Mouse (Mus musculus) midbrain, embryonic 13.5 days (tissue): ENCODE measurements around the gene Ttc24. TPM values are rescaled to one million over a fixed set of nuclear protein-coding genes. Genes with fewer than 3 reads are reported as not detected.

Source experiments
- ATAC-seq: fragments of 200-750 bp; cut with Nextera tagmentation; 2 replicates; pipeline ENCODE4 v1.8.0; 2017; ENCODE audit warnings: mild to moderate bottlenecking, moderate TSS enrichment, moderate library complexity
- H3K27ac ChIP-seq: fragments of 300-500 bp; sonication (generic); 2 replicates; pipeline ENCODE4 v1.5.1; 2015; ENCODE audit warnings: inconsistent platforms, mild to moderate bottlenecking, moderate library complexity
- H3K27me3 ChIP-seq: fragments of 300-500 bp; sonication (generic); 2 replicates; pipeline ENCODE4 v1.6.1; 2015; ENCODE audit warnings: mild to moderate bottlenecking, inconsistent platforms
- H3K36me3 ChIP-seq: fragments of 300-500 bp; sonication (generic); 2 replicates; pipeline ENCODE4 v1.6.1; 2015; ENCODE audit warnings: mild to moderate bottlenecking, inconsistent platforms
- H3K4me1 ChIP-seq: fragments of 300-500 bp; sonication (generic); replicated peaks from 2 replicates; pipeline ENCODE4 v1.6.1; 2015; ENCODE audit warnings: inconsistent platforms
- H3K4me2 ChIP-seq: fragments of 300-500 bp; sonication (generic); replicated peaks from 2 replicates; pipeline ENCODE4 v1.6.1; 2015; ENCODE audit warnings: moderate library complexity, mild to moderate bottlenecking, inconsistent platforms
- H3K4me3 ChIP-seq: fragments of 300-500 bp; sonication (generic); replicated peaks from 2 replicates; pipeline ENCODE4 v1.5.1; 2015; ENCODE audit warnings: mild to moderate bottlenecking, inconsistent platforms
- H3K9ac ChIP-seq: fragments of 300-500 bp; sonication (generic); replicated peaks from 2 replicates; pipeline ENCODE4 v1.6.1; 2015; ENCODE audit warnings: mild to moderate bottlenecking, inconsistent platforms
- H3K9me3 ChIP-seq: fragments of 300-500 bp; sonication (generic); 2 replicates; pipeline ENCODE4 v1.6.1; 2016; ENCODE audit warnings: mild to moderate bottlenecking, inconsistent platforms
- WGBS: fragments of 180-500 bp; shearing (Covaris S2); methylation state at CpG from one replicate; pipeline ENCODE4 v1.1.7; 2015; 5-methylcytosine and 5-hydroxymethylcytosine counted together
- polyA plus RNA-seq: library from polyadenylated mRNA; unstranded; fragments of >200 nt; fragmentation: Nextera tagmentation; extraction: Ambion mirVana; gene quantifications from 2 replicates; pipeline ENCODE4 v1.2.1, GENCODE M21; 2015

Gene Ttc24
- not detected in 2 replicates for polyA plus RNA-seq

DNA sequence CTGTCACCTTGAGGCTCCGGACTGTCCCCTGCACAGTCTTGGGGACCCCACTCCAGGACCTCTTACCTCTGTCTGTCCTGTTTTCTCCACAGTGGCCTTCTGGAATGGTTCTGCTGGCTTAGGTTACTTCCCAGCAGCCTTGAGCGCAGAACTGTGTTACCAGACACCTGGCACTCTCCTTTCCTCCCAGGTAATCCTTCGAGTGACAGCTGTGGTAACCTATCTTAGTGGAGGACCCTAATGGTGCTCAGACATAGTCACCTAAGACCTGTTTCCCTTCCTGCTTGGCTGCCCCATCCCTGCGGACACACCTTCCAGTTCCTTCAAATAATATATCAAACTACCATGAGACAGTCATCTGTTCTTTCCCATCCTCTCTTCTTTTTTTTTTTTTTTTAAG, at the start of gene Ttc24:
TSS of gene Ttc24 (minus strand) at position 101 of the 400 bp plus-strand sequence.
- Histone ChIP-seq H3K4me2 (no peak within 1 kb of the TSS), H3K27ac (no peak within 1 kb of the TSS), H3K4me3 (no peak within 1 kb of the TSS), H3K9ac (no peak within 1 kb of the TSS), H3K4me1 (peaks cover 13% of the 10 kb centered on the region), H3K36me3 (no peaks in the 10 kb centered on the region), H3K27me3 (0 out of 2 replicates have a peak, but pooled peaks cover 2% of the 10 kb centered on the region), H3K9me3 (no peaks in the 10 kb centered on the region)
- no peak for ATAC-seq
- WGBS = 86% methylated on average over 4 of the region's 4 CpGs

DNA sequence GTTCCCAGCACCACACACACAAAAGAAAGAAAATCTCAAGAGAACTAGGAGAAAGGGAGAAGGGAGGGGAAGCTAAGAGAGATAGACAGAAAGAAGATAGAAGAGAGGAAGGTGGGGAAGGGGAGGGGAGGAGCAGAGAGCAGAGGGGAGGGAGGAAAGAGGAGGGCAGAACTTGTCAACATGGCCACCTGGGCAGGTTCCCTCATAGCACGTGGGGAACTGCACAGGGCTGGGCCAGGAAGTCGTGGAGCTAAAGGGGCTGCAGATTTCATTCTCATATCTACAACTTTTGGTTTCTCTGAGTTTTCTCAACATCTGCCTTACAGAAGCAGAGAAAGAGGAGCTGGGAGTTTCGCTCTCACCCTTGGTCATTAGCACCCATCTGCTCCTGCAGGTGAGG, 49.5 kb upstream of the Ttc24 start:
- no peak overlapping the region for H3K4me3 ChIP-seq
- H3K4me2 ChIP-seq = no peak overlapping the region
- no peak overlapping the region for H3K9ac ChIP-seq
- no peaks in the 10 kb centered on the region for H3K4me1 ChIP-seq
- H3K27me3 ChIP-seq = no peaks in the 10 kb centered on the region
- no peaks in the 10 kb centered on the region for H3K36me3 ChIP-seq
- no peak for ATAC-seq
- no peak overlapping the region for H3K27ac ChIP-seq
- no peaks in the 10 kb centered on the region for H3K9me3 ChIP-seq
- 74% methylated on average over 3 of the region's 3 CpGs for WGBS

DNA sequence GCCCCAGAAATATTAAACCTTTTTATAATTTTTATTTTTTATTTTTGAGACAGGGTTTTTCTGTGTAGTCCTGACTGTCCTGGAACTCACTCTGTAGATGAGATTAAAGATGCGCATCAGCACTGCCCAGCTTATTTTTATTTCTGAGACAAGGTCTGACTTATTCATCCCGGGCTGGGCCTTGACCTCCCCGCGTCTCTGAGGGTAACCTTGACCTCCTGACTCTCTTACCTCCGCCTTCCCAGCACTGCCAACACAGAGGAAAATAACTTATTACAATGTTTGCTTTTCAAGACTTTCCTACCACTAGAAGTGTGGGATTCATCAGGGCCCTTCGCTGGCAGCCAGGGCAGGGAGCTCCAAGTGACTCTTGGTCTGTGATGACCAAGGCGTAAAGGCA, 48.1 kb upstream of the Ttc24 start:
- Histone ChIP-seq H3K4me2 (no peak overlapping the region), H3K27ac (no peak overlapping the region), H3K36me3 (no peaks in the 10 kb centered on the region), H3K27me3 (no peaks in the 10 kb centered on the region), H3K9ac (no peak overlapping the region), H3K4me3 (no peak overlapping the region), H3K4me1 (no peaks in the 10 kb centered on the region), H3K9me3 (no peaks in the 10 kb centered on the region)
- ATAC-seq = no peak
- 91% methylated on average over 7 of the region's 7 CpGs for WGBS

DNA sequence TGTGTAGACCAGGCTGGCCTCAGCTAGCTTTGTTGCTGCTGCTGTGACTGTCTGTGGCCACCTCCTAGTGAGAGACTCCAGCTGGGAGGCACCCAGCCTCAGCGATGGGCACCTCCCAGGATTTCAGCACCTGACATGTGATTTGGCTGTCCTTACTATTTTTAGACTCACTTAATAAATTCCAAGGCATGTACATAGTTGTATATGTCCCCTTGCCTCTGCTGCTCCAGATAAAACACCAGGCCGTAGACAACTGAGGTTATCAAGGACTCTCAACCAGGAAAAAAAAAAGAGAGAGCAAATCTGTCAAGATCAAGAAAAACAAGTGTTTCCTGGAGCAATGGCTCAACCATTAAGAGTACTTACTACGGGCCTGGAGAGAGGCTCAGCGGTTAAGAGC, 47.1 kb upstream of the Ttc24 start:
- Histone ChIP-seq H3K36me3 (0 out of 2 replicates have a peak, but pooled peaks cover 1% of the 10 kb centered on the region), H3K27ac (no peak overlapping the region), H3K9ac (no peak overlapping the region), H3K4me1 (no peaks in the 10 kb centered on the region), H3K4me2 (no peak overlapping the region), H3K4me3 (no peak overlapping the region), H3K27me3 (no peaks in the 10 kb centered on the region), H3K9me3 (no peaks in the 10 kb centered on the region)
- no peak for ATAC-seq
- WGBS = 81% methylated on average over 4 of the region's 4 CpGs

DNA sequence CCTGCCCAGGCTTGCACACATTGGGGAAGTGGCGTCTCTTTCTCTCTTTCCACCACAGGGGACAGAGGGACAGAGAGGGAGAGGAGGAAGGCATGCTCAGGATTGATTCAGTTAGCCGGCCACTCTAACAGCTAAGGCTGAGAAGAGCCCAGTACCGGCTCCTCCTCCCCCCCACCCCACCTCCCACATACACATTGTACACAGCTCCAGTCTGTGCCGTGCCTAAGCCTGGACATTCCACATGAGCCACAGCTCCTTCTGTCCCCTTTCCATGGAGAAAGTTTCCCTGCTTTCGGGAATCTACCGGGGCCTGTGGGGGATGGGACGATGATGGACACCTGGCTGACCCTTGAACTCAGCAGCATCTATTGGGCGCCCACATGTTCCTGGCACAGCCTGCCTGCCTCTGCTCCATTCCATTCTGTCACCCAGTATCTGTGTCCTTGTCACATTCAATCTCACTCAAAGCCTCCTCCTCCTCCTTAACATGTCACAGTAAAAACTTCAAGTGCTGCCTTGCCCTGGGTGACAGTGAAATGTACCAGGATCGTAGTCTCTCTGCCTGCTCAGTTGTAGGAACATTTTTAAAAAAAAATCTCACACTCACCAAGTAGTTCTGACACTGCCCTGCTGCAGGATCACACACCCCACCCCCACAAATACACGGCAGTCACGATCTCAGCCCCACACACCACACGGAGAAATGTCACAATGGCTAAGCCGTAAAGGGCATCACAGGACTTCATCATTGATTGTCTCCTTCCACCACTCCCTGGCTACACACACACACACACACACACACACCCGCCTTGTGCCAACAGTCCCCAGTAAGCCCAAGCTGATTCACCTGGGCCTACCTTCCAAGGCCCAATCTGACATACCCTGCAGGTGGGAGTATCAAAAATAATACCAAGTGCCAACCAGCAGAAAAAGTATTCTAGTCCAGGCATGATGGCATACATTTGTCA, 43.3 kb upstream of the Ttc24 start:
- ATAC-seq = no peak
- Histone ChIP-seq H3K27me3 (no peaks in the 10 kb centered on the region), H3K9me3 (no peaks in the 10 kb centered on the region), H3K27ac (no peak overlapping the region), H3K4me2 (no peak overlapping the region), H3K4me1 (no peaks in the 10 kb centered on the region), H3K9ac (no peak overlapping the region), H3K36me3 (peaks cover 24% of the 10 kb centered on the region), H3K4me3 (no peak overlapping the region)
- WGBS = 85% methylated on average over 14 of the region's 14 CpGs

DNA sequence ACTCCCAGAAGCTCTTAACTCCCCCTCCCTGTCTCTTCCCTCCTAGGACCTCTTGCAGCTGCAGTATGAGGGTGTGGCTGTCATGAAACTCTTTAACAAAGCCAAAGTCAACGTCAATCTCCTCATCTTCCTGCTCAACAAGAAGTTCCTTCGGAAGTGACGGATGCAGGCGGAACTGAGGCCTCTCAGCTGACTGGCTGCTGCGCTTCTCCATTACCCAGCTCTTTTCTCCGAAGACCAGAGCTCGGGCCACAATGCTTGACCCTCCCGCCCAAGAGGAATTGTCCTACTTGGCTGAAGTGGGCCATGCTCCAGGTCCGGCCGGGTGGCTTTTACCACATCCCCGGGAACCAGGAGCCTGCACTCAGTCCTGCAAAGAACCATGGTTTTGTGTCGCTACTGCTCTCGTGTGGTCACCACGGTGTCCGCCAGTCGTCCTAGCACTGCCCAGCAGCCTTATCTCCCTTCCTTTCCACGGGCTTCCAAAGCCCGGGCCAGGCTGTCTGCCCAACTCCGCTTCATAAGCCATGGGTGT, 42.1 kb upstream of the Ttc24 start:
- H3K4me2 ChIP-seq = no peak overlapping the region
- H3K9ac ChIP-seq = no peak overlapping the region
- peaks cover 33% of the 10 kb centered on the region for H3K36me3 ChIP-seq
- H3K27ac ChIP-seq = no peak overlapping the region
- H3K27me3 ChIP-seq = no peaks in the 10 kb centered on the region
- no peak for ATAC-seq
- H3K4me3 ChIP-seq = no peak overlapping the region
- 91% methylated on average over 19 of the region's 19 CpGs for WGBS
- no peaks in the 10 kb centered on the region for H3K9me3 ChIP-seq
- no peaks in the 10 kb centered on the region for H3K4me1 ChIP-seq

DNA sequence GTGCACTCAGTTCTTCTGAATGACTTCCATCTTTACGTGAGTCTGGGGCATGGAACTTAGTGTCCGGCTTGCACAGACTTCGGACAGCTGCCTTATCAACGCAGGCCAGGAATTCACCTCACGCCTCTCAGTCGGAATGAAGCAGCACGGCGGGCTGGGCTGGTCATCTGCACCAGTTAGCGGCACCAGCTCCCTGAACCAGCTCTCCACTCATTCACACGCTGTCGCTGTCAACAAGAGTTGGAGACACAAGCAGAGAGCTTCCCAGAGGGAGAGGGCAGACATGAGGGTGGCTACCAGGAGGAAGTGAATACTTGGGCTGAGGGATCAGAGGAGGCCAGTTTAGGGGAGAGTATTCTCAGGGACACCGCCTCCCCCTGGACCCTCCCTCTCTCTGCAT, 36.3 kb upstream of the Ttc24 start:
- Histone ChIP-seq H3K9me3 (no peaks in the 10 kb centered on the region), H3K9ac (no peak overlapping the region), H3K27ac (no peak overlapping the region), H3K4me2 (no peak overlapping the region), H3K4me3 (no peak overlapping the region), H3K27me3 (no peaks in the 10 kb centered on the region), H3K36me3 (peaks cover 64% of the 10 kb centered on the region), H3K4me1 (no peaks in the 10 kb centered on the region)
- ATAC-seq = no peak
- WGBS = 95% methylated on average over 12 of the region's 12 CpGs

DNA sequence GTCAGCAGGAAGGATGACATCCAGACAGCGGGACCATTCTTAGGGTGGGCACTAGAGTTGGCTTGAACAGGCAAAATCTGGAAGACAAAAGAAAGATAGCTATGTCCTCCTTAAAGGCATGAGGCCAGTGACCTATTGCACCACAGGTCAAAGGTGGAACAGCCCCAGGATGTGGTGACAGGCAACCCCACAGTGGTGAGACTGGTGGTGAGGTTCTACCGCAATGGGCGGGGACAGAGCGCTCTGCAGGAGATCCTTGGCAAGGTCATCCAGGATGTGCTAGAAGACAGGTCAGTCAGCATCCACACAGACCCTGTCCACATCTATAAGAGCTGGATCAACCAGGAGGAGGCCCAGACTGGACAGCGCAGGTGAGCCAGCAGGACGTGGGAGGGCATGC, 31.0 kb upstream of the Ttc24 start:
- Histone ChIP-seq H3K9me3 (no peaks in the 10 kb centered on the region), H3K4me3 (no peak overlapping the region), H3K9ac (no peak overlapping the region), H3K27ac (no peak overlapping the region), H3K36me3 (peaks cover 53% of the 10 kb centered on the region), H3K4me1 (no peaks in the 10 kb centered on the region), H3K27me3 (no peaks in the 10 kb centered on the region), H3K4me2 (no peak overlapping the region)
- 96% methylated on average over 6 of the region's 6 CpGs for WGBS
- no peak for ATAC-seq

DNA sequence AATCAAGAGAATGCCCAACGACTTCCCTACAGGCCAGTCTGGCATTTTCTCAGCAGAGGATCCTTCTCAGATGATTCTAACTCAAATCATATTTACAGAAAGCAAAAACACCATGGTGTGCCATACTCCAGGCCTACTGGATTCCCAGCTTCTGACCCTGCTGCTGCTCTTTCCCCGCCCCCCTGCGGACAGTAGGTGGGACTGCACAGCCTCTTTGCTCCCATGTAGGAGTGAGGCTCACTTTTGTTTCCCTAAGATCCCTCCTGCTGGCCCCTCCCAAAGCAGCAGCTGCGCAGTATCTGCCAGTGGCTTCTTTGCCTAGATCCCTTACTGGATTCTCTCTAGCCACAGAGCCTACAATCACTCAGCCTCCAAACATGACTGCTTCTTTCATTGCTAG, 28.0 kb upstream of the Ttc24 start:
- no peak for ATAC-seq
- 79% methylated on average over 4 of the region's 4 CpGs for WGBS
- H3K4me3 ChIP-seq = no peak overlapping the region

DNA sequence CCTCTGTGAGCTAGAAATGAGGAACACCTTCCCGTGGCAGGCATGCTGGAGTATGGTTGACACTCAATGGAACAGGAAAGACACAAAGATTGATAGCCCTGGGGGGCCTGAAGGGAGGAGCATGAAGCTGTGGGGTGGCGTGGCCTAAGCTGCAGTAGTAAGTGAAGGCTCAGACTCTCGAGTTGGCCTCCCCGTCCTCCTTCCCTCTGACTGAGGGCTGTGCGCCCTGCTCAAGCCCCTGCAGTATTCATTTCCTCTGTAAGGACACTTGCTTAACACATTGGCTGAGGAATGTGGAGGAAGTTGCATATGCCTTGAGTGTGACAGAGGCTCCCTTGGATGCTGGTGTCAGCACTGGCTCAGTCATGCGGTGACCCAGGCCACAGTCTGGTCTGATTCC, 24.5 kb upstream of the Ttc24 start:
- 86% methylated on average over 6 of the region's 6 CpGs for WGBS
- Histone ChIP-seq H3K27ac (no peak overlapping the region), H3K4me3 (no peak overlapping the region), H3K36me3 (peaks cover 53% of the 10 kb centered on the region), H3K4me2 (no peak overlapping the region), H3K4me1 (no peaks in the 10 kb centered on the region), H3K9ac (no peak overlapping the region), H3K27me3 (no peaks in the 10 kb centered on the region), H3K9me3 (no peaks in the 10 kb centered on the region)
- no peak for ATAC-seq

More for the DNA sequence above, 28.0 kb upstream of the Ttc24 start:
- H3K9me3 ChIP-seq = no peaks in the 10 kb centered on the region
- no peak overlapping the region for H3K27ac ChIP-seq
- no peak overlapping the region for H3K9ac ChIP-seq
- H3K36me3 ChIP-seq = peaks cover 54% of the 10 kb centered on the region
- no peaks in the 10 kb centered on the region for H3K27me3 ChIP-seq
- no peaks in the 10 kb centered on the region for H3K4me1 ChIP-seq
- H3K4me2 ChIP-seq = no peak overlapping the region

DNA sequence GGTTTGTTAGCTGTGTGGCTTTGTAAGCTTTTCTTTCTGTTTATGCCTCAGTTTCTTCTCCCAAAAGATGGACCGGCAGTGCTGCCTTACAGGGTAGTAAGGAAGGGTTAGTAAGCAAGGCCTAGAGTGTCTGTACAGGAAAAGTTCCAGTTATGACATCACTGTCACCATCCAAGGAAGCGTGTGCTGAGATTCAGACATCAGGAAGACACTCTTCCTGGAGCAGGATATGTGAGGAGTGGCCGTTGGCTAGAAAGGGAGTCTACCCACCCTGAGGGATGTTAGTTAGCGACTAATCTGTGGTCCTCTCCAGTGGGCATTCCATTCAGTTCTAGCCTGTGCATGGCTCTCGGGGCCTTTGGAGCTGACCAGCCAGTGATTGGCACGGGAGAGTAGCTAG, 24.1 kb upstream of the Ttc24 start:
- H3K27ac ChIP-seq = no peak overlapping the region
- no peaks in the 10 kb centered on the region for H3K9me3 ChIP-seq
- no peak overlapping the region for H3K9ac ChIP-seq
- no peaks in the 10 kb centered on the region for H3K4me1 ChIP-seq
- H3K36me3 ChIP-seq = peaks cover 55% of the 10 kb centered on the region
- H3K27me3 ChIP-seq = no peaks in the 10 kb centered on the region
- H3K4me3 ChIP-seq = no peak overlapping the region
- 92% methylated on average over 6 of the region's 6 CpGs for WGBS
- no peak for ATAC-seq
- H3K4me2 ChIP-seq = no peak overlapping the region

DNA sequence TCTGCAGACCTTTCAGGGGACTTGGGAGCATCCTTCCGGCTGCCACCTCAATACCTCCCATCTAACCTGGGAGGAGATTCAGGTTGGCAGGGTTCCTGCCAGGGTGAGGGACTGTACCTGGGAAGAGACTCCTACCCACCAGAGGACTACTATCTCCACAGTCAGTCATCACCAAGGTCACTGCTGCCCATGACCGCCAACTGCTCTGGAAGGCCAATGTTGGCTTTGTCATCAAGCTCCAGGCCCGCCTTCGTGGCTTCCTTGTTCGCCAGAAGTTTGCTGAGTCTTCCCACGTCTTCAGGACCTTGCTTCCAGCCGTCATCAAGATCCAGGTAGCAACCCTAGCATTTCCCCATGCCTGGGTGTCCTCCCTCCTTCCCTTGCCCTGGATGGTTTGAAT, 23.6 kb upstream of the Ttc24 start:
- H3K4me3 ChIP-seq = no peak overlapping the region
- no peak overlapping the region for H3K27ac ChIP-seq
- H3K9me3 ChIP-seq = no peaks in the 10 kb centered on the region
- no peaks in the 10 kb centered on the region for H3K4me1 ChIP-seq
- no peak overlapping the region for H3K4me2 ChIP-seq
- no peaks in the 10 kb centered on the region for H3K27me3 ChIP-seq
- no peak overlapping the region for H3K9ac ChIP-seq
- 92% methylated on average over 7 of the region's 7 CpGs for WGBS
- ATAC-seq = no peak
- peaks cover 58% of the 10 kb centered on the region for H3K36me3 ChIP-seq
